Mouse (Mus musculus) liver, postnatal 0 days (tissue): Measurements from ENCODE around the gene Upf2.

Source experiments
- CTCF ChIP-seq: sonication (generic); IDR thresholded peaks from 2 replicates; pipeline ENCODE4 v1.5.1; 2016; ENCODE audit warnings: antibody characterized with exemption, low read depth
- EP300 ChIP-seq: IDR thresholded peaks from 2 replicates; pipeline ENCODE4 v1.6.1; 2016; ENCODE audit warnings: antibody characterized with exemption, low read depth, mild to moderate bottlenecking

GRCm38 (mm10) chr2:5977532-5977931 lies 26.3 kb downstream of the Upf2 start:
- TF ChIP-seq CTCF (no peak), EP300 (no peak)
